Mouse (Mus musculus): ENCODE results near the gene Sumo2.

DNA sequence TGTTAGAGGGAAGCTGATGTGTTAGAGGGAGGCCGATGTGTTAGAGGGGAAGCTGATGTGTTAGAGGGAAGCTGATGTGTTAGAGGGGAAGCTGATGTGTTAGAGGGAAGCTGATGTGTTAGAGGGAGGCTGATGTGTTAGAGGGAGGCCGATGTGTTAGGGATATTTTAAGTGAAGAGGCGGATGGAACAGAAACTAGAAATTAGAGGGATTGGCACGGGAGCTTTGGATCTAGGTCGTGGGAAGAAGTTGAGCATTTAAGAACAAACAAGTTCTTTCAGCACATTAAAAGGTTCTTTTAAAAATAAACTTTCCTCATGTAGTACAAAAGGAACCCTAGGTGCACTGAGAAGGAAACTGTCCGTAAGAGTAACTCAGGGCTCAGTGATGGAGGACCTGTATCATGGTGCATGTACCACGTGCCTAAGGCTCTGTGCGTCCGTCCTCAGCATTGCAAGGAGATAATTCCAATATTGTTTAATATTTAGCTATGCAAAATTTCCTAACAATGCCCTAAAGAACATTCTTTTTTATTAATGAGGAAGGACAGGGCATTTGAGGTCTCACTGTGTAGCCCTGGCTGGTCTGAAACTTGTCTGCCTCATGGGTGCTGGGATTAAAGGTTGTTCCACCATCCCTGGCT, 57.7 kb downstream of the Sumo2 start:
- no peak for TF ChIP-seq CTCF (IDR thresholded peaks at IDR 0.05; ENCODE audit: control insufficient read depth, insufficient read depth, insufficient read length)
- TF ChIP-seq USF1 (IDR thresholded peaks at IDR 0.05; ENCODE audit: low read depth): no peak
- TF ChIP-seq MAX (IDR thresholded peaks at IDR 0.05): no peak
- no peak for TF ChIP-seq MYOG (IDR thresholded peaks at IDR 0.05; ENCODE audit: control insufficient read depth, extremely low read depth, insufficient read length)
- no peak for TF ChIP-seq FOSL1 (IDR thresholded peaks at IDR 0.05; ENCODE audit: insufficient read depth, low read length, poor library complexity, severe bottlenecking)
